Mouse (Mus musculus): ENCODE data around the gene Ngp.
"Not testable (repeated sequence)": the region's sequence is repeated elsewhere in the genome, so short reads cannot be mapped to it uniquely, and the experiment has no call there.

Gene Ngp

DNA sequence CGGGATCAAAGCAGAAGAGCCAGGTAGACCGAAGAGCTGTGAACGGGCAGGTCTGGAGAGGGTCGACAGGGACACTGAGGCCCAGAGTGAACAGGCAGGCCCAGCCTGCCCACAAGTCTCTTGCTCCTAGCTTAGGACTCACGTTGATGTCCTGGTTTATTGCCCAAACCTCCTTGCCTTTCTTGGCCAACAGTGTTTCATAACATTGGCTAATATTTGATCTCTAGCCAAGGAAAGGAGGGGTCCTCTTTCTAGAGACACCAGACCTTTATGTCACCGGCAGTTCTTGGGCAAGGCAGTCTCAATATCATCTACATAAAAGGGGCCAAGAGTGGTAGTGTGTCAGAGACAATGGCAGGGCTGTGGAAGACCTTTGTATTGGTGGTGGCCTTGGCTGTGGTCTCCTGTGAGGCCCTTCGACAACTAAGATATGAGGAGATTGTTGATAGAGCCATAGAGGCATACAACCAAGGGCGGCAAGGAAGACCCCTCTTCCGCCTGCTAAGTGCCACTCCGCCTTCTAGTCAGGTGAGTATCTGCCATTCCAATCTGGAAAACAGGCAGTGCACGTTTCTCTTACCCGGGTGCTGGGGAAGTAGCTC lies at the start of gene Ngp:
Gene Ngp, plus strand, starts transcription at position 237 of the 602 bp plus-strand sequence.
- no peak for DNase-seq

DNA sequence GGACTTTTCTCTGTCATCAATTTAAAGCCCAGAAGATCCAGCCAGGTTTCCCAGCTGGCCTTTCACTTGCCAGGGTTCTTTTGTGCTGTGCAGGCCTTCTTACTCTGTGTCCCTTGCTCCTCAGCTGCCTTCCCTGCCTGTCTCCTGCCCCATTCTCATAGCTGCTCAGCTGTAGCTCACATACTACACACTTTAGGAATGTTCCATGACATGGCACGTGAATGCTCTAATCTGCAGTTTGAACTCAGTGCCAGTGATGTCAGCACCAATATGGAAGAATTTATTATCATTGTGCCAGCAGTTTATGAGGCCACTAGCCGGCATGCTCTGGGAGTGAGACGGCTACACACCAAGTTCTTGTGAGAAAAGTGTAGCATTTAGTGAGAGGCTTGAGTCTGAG lies 49.7 kb upstream of the Ngp start:
- DNase-seq: no peak

DNA sequence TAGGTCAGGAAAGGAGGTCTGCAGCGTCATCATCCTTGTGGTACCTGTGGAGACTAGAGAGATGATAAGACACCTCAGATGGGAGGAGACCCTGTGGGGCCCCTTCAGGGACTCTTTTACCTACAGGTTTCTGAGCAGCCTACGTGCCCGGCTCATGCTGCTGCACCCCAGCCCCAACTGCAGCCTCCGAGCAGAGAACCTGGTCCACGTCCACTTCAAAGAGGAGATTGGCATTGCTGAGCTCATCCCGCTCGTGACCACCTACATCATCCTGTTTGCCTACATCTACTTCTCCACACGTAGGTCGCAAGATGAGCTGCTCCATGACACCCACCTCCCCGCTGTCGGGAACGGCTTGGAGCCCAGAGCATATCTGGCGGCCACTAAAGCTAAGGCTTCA lies 45.7 kb upstream of the Ngp start:
- no peak for DNase-seq

DNA sequence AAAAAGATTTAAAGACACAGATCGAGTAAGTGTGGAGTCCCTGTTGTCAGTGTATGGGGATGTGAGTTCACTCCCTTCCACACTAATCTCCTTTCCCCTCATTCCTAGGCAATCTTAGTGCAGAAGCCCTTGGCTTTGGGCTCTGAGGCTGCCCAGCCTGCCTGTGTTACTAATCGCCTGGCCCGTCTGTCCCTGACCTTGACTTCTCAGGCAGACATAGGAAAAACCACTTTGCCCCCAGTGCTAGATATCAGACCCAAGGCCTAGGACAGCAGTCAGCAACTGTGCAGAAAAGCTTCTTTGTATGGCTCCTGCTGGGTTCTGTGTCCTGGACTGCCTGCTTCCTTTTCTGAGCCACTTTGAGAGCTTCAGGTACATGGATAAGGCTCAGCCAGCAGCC lies 43.9 kb upstream of the Ngp start:
- DNase-seq: no peak

DNA sequence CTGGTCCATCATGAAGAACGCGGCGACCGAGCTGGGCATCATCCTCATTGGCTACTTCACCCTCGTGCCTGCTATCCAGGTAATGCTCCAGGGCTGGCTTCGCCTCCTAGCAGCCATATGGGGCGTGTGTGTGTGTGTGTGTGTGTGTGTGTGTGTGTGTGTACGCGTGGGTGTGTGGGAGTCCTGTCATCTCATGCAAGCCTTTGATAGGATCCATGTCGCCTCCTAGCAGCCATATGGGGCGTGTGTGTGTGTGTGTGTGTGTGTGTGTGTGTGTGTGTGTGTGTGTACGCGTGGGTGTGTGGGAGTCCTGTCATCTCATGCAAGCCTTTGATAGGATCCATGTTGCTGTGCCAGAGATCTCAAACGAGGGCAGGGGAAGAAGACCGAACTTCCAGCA lies 41.9 kb upstream of the Ngp start:
- DNase-seq: not testable (repeated sequence)

DNA sequence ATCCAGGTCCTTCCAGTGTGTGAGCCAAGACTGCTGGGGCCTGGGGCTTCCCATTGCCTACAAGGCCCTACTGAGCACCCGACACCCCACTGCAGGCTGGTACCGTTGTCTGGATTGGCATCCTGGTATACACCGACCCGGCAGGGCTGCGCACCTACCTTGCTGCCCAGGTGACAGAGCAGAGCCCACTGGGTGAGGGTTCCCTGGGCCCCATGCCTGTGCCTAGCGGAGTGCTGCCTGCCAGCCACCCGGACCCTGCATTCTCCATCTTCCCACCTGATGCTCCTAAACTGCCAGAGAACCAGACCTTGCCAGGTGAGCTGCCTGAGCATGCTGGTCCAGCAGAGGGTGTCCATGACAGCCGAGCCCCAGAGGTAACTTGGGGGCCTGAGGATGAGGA lies 40.2 kb upstream of the Ngp start:
- no peak for DNase-seq

DNA sequence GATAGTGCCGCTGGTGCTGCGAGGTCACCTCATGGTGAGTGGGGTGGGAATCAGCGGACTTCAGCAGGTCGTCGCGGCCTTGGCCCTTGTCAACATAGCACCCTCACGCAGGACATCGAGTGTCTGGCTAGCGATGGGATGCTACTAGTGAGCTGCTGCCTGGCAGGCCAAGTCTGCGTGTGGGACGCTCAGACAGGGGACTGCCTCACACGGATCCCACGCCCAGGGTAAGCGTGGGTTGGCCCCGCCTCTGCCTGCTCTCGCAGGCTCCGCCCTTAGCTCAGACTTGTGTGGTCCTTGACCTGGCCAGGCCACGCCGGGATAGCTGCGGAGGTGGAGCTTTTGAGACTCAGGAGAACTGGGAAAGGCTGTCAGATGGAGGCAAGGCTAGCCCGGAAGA lies 38.9 kb upstream of the Ngp start:
- peak in 1 of 2 experiments; percentile 48 for DNase-seq

DNA sequence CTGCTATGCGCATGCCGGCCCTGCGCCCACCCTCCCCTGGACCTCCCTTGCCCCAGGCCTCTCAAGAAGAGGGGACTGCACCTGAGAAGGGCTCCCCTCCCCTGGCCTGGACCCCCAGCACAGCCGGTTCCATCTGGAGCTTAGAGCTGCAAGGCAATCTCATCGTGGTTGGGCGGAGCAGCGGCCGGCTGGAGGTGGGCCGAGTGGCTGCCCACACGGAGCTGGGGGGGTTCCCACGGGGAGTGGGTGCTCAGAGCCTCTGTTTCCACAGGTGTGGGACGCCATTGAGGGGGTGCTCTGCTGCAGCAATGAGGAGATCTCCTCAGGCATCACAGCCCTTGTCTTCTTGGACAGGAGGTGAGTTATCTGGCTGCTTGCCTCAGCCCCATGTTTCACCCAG lies 38.3 kb upstream of the Ngp start:
- DNase-seq: no peak

DNA sequence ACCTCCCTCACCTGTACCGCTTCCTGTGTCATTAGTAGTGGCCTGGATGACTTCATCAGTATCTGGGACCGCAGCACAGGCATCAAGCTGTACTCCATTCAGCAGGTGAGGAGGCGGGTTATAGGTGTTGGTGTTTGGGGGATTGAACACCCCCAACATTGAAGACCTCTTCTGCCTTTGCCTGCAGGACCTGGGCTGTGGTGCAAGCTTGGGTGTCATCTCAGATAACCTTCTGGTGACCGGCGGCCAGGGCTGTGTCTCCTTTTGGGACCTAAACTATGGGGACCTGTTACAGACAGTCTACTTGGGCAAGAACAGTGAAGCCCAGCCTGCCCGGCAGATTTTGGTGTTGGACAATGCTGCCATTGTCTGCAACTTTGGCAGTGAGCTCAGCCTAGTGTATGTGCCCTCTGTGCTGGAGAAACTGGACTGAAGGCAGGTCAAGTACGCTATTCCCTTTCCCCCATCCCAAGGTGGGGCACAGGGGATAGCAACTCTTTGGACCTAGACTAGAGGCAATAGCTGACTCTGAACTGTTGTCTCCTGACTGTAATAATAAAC lies 35.1 kb upstream of the Ngp start:
- no peak for DNase-seq

DNA sequence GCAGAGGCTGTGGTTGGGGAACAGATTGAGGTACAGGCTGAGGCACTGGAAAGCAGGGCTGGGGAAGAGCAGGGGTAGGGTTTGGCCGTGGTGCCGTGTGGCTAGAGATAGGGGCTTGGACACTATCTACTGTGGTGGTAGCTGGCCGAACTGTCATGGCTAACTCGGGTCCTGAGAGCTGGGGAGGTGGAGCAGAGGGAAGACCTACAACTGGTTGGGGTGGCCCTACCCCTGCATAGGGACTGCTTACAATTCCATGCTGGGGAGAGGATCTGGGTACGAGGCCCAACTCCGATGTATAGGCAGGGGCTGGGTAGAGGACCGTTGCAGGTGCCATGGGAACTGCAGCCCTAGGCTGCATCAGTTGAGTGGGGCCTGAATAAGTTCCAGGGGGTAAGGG lies 31.5 kb upstream of the Ngp start:
- DNase-seq: no peak

DNA sequence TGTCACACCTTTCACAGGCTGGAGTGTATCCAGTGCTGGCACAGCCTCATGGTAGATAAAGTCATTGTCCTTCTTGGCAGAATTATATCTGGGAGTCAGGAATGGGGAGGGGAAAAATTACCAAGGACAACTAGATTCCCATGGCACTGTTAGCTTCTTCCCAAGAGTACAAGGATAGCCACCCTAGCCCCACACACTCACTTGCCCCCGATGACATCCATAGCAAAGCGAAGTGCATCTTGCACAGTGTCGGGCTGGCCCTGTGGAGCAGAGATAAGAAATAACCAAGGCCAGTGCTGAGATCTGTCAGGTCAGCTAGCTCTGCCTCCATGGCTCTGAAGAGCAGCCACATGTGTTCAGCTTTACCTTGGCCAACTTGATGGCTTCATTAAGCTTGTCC lies 28.7 kb upstream of the Ngp start:
- no peak for DNase-seq

DNA sequence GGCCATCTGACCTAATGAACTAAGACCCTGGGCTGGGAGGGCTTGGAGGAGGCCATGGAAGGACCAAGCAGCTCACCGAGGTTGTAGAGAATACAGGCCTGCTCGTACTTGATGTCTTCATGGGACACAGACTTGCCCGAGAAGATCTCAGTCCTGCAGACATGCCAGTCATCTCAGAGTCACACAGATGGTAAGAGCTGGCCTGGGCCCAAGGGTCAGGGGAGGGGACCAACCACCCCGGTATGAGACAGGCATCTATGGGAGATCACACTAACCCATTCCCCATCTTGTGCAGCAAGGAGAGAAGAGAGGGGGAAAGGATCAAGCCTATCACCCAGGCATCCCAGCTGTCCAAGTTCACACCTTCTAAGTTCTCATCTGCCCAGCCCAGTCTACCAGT lies 26.3 kb upstream of the Ngp start:
- DNase-seq: no peak

DNA sequence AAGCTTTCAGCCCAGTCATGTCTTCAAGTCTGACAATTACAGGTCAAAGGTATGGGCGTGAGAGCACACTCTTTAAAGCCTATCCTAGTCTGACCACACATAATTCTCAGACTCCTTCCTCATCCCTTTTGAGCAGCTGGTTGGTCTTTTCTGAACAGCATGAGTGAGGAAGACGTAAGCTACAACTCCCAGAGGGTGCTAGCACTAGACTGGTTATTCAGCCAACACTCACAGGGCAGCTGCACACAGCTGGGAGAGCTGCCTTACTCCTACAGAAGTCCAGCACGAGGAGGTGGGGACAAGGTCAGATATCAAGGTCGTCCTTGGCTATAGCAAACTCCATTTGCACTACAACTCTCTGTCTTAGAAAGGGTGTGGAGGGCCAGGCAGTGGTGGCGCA lies 18.9 kb upstream of the Ngp start:
- peak; percentile 40 to 68 for DNase-seq

DNA sequence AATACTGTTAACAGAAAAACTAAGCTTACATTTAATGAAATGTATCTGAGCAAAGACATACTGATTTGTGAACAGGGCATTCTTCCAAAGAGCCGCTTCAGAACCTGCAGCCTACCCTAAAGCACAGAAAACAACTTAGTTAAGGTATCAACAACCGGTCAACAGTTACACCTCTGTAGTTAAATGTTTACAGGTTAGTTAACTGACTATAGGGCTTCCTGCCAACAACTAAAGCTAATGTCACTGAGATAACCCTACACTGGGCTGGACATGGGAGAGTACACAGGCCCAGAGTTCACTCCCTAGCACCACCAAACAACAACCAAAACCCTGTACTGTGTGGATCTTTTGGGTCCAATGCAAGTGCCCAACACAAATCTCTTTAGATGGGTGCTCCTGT lies 16.8 kb upstream of the Ngp start:
- DNase-seq: no peak

DNA sequence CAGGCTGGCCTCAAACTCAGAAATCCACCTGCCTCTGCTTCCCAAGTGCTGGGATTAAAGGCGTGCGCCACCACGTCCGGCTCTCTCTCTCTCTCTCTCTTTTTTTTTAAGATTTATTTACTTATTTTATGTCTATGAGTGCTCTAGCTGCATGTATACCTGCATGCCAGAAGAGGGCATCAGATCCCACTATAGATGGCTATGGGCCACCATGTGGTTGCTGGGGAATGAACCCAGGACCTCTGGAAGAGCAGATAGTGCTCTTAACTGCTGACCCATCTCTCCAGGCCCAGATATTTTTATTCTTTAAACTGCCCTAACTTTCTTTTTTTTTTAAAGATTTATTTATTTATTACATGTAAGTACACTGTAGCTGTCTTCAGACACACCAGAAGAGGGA lies 16.3 kb upstream of the Ngp start:
- not testable (repeated sequence) for DNase-seq

DNA sequence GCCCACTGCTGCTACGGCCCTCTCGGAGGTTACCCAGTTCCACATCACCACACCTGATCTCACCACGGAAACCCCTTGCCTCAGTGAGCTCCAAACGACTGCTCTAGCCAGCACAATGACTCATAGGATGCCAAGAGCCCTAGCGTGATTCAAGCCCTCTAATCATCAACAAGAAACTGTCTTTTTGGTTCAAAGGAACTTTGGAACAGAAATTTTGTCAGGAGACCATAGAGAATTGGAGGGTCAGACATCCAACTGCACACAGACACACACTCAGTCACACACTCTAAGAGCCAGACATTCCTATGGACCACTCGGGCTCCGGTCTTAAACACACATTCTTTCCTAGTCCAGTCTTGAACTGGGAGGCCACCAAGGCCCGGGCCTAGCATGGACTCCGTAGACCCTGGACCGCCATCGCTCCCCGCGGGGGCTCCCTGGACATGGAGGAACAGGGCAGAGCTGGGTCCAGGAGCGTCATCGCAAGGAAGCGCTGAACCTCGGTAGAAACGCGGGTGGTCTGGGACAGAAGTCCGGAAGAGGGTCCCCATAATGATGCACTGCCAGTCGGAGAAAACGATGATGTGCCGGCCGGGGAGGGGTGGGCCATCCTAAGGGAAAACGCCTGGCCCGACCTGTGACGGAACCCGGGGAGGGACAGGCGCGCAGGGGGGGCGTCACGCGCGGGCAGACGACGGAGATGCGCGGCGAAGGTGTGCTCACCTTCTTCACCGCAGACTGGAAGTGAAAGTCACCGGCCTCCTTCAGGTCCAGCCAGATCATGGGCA lies 12.0 kb upstream of the Ngp start:
- DNase-seq: peak in 1 of 2 experiments; percentile 39

DNA sequence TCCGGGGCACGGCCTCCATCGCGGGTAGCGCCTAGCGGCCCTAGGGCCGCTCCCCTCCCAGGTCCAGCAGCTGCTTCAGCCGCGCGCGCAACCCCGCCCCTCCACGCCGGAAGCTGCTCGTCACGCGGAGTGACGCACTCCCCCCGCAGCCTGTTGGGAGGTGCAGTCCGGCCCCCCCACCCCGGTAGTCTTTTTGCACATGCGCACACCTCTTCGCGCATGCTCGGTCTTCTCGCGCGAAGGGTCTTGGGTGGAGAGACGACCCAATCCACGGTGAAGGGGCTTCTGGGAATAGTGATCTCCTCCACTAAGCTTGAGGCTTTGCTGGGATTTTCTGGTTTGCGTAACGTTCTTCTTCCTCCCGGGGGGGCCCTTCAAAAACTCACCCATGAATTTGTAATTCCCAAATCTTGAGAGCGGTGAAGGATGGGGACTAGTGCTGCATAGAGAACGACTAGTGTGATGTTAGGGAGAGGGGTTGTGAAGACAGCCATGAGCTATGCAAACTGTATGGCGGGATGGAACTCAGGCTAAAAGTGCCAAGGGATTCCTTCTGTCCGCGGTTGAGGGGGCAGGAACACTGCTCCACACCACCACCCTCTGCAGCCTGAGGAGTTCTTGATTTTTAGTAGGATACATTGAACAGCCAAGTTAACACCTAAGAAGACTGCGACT lies 11.3 kb upstream of the Ngp start, which contains the start of gene Ptpn23:
Gene Ptpn23, minus strand, starts transcription at position 115 of the 675 bp plus-strand sequence.
- peak; percentile 97 to 99 for DNase-seq

DNA sequence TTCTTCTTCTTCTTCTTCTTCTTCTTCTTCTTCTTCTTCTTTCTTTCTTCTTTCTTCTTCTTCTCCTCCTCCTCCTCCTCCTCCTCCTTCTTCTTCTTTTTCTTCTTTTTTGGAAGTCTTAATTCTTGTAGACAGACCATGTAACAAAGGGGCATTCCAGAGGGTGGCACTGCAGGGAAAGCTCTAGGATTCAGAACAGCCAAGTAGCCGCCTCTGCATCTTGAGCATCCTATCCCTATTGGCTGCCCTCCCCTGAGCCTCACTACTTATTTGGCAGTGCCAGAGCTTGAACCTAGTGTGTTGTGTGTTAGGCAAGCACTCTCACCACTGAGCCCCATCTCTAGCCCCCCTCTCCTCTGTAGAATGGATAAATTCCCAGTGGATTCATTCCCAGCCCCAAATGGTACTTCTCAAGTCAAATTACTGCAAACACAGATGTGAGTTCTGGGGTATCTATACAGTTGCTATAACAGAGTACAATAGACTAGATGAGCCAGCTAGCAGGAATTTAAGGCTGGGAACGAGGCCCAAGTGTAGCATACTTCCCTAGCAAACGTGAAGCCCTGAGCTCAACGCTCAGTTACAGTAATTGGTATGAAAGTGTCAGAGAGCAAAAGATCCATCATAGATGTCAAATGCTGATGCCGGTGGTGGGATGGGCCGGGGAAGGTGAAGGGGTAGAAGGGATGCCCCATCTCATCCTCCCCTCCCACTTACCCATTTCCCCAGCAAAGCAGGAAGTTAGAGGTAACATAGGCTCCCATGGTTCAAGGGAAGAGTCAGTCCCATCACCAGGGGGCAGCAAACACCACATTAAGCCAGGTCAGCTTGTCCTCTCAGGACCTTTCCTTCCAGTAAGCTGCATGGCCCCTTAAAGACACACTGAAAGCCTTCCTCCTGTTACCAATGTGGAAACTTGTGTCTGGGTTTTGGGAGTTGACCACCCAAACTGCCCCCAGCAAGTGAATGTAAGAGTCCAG lies 8.3 kb upstream of the Ngp start:
- peak; percentile 90 to 92 for DNase-seq

DNA sequence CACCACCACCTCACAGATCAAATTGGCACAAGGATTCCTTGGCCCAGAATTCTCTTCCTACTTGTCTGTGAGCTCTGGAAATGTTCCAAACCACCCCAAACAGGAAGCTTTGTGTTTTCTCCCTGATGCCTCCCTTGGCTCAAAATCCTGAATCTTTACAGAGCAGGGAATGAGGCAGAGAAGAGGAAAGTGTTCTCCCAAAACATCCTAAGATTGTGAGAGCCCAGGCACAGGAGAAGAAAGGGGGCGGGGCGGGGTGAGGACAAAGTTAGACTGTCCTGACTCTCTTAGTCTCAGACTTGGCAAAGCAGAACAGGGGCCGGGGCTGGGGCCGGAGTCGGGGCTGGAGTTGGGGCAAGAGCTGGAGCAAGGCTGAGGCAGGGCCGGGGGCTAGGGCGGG lies 6.6 kb upstream of the Ngp start:
- DNase-seq: peak; percentile 20 to 22

DNA sequence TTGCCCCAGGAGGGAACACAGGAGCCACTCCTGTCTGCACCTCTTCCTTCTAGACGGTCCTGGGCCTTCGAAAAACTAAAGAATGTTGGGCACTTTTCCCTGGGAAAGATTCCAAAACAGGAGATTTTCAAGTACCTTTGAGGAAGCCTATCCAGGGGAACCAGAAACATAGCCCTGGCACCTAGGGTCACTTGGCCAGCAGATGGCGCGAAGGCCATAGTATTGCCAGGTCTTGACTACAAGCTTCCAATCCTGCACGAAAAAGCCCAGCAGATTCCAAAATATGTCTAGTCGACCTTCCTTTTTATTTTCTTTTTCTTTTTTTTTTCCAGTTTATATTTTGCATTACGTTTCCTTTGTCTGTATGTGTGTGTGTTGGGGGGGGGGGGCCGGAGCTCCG lies 5.8 kb upstream of the Ngp start:
- DNase-seq: peak; percentile 72 to 76

DNA sequence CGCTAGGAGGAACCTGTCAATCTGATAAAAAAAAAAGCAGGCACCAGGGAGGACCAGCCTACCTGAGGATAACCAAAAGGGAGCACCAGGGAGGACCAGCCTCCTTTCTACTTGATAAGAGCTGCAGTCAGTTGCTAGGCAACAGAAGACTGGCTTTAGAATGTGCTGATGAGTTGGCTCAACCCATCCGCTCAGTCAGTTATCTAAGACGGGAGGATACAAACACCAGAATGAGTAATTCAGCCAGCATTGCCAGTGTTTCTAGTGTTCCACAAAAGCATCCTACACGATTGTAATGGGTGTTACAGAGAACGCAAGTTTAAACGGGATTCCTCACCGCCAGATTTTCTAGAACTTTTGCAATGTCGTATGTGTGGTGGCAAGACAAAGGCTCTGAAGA lies 11.7 kb downstream of the Ngp start:
- no peak for DNase-seq

DNA sequence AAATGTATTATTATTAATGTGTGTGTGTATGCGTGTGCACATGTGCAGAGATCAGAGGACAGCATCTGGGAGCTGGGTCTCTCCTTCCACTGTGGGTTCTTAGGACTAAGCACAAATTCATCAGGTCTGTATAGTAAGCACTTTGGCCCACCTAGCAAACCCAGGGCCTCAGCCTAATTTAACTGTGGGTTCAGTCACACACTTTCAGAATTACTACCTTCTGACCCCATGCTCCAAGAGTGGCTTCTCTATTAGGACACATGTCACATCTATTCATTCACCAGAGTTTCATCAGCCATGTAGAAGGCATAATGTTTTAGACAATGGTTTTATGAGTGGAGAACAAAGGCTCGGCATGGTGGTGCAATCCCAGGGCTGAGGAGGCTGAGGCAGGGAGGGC lies 13.5 kb downstream of the Ngp start:
- no peak for DNase-seq

DNA sequence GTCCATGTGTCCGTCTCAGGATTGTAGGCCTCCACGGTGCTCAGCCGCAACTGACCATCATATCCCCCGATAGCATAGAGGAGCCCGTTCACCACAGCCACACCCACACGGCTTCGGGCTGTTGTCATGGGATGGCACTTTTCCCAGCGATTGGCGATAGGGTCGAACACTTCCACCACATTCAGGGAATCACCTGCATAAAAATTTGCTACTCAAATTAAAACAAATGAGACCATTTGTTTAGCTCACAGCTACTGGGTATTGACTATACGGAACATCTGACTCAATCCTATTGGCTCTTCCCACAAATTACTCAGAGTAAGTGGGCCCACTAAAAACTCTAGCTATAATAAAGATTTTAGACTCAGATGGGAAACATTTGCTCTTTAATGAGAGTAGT lies 16.5 kb downstream of the Ngp start:
- no peak for DNase-seq

All from kidney, postnatal 4 days (tissue).